Mouse (Mus musculus) G1E (cell line): ENCODE results near the gene Pts.

Experiments used
- CTCF ChIP-seq: IDR thresholded peaks from 2 replicates; pipeline ENCODE4 v1.5.1; 2012; ENCODE audit warnings: low read depth, low read length, inconsistent platforms, mixed read lengths
- GATA1 ChIP-seq: IDR thresholded peaks from 2 replicates; pipeline ENCODE4 v1.6.1; 2012; ENCODE audit warnings: borderline replicate concordance, low read length, inconsistent platforms, mixed read lengths

GRCm38 (mm10) chr9:50494311-50494710 lies 34.2 kb downstream of the Pts start, which contains the start of gene Plet1:
- TF ChIP-seq CTCF (no peak), GATA1 (no peak)
